Mouse (Mus musculus) intestine, embryonic 15.5 days (tissue): ENCODE measurements around the gene Ak4. TPM values are rescaled to one million over a fixed set of nuclear protein-coding genes. Genes with fewer than 3 reads are reported as not detected.

Source experiments
- ATAC-seq: fragments of 200-750 bp; cut with Nextera tagmentation; 2 replicates; pipeline ENCODE4 v1.8.0; 2017; ENCODE audit warnings: moderate TSS enrichment, moderate library complexity
- H3K27ac ChIP-seq: fragments of 300-500 bp; sonication (generic); 2 replicates; pipeline ENCODE4 v1.5.1; 2015; ENCODE audit warnings: mild to moderate bottlenecking, inconsistent platforms
- H3K27me3 ChIP-seq: fragments of 300-500 bp; sonication (generic); replicated peaks from 2 replicates; pipeline ENCODE4 v1.6.1; 2015; ENCODE audit warnings: inconsistent platforms
- H3K36me3 ChIP-seq: fragments of 300-500 bp; sonication (generic); 2 replicates; pipeline ENCODE4 v1.6.1; 2015; ENCODE audit warnings: inconsistent platforms
- H3K4me1 ChIP-seq: fragments of 300-500 bp; sonication (generic); replicated peaks from 2 replicates; pipeline ENCODE4 v1.6.1; 2015; ENCODE audit warnings: inconsistent platforms
- H3K4me2 ChIP-seq: fragments of 300-500 bp; sonication (generic); replicated peaks from 2 replicates; pipeline ENCODE4 v1.6.1; 2015; ENCODE audit warnings: mild to moderate bottlenecking, inconsistent platforms
- H3K4me3 ChIP-seq: fragments of 300-500 bp; sonication (generic); replicated peaks from 2 replicates; pipeline ENCODE4 v1.5.1; 2015; ENCODE audit warnings: inconsistent platforms
- H3K9ac ChIP-seq: fragments of 300-500 bp; sonication (generic); 2 replicates; pipeline ENCODE4 v1.6.1; 2015; ENCODE audit warnings: inconsistent platforms
- H3K9me3 ChIP-seq: fragments of 300-500 bp; sonication (generic); 2 replicates; pipeline ENCODE4 v1.6.1; 2016; ENCODE audit warnings: inconsistent platforms
- WGBS: fragments of 180-500 bp; shearing (Covaris S2); methylation state at CpG from one replicate; pipeline ENCODE4 v1.1.7; 2015; 5-methylcytosine and 5-hydroxymethylcytosine counted together
- polyA plus RNA-seq: library from polyadenylated mRNA; unstranded; fragments of >200 nt; fragmentation: Nextera tagmentation; extraction: Ambion mirVana; gene quantifications from 2 replicates; pipeline ENCODE4 v1.2.1, GENCODE M21; 2015

The Ak4 gene
- polyA plus RNA-seq, 1 experiment from 2014 or later, result 25.1 TPM

DNA sequence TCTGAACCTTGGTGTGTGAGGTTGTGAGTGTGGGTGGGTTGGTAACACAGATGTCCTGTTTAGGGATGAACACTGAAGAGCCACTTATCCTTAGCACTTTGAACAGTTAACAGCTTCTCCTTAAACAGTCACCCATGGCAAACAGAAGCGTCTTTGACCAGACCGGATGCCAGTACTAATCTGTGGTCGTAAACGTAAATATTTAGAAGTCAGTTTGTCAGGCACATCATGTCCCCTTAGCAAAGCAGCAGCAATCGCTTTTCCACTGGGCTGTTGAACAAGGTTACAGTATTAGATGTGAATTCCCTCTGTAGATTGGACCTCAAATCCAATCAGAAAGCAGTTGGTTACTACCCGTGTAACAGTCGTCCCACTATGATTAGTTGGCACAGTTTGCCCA is 30.3 kb downstream of the Ak4 start:
- ATAC-seq, result no peak
- H3K36me3 ChIP-seq, result no peaks in the 10 kb centered on the region
- H3K4me3 ChIP-seq, result no peak overlapping the region
- H3K27ac ChIP-seq, result no peak overlapping the region
- 51% methylated on average over 7 of the region's 7 CpGs for WGBS
- no peaks in the 10 kb centered on the region for H3K9me3 ChIP-seq
- no peaks in the 10 kb centered on the region for H3K27me3 ChIP-seq
- no peak overlapping the region for H3K4me2 ChIP-seq
- H3K4me1 ChIP-seq, result no peaks in the 10 kb centered on the region; the same call in 1 of the 2 replicates
- H3K9ac ChIP-seq, result no peak overlapping the region

DNA sequence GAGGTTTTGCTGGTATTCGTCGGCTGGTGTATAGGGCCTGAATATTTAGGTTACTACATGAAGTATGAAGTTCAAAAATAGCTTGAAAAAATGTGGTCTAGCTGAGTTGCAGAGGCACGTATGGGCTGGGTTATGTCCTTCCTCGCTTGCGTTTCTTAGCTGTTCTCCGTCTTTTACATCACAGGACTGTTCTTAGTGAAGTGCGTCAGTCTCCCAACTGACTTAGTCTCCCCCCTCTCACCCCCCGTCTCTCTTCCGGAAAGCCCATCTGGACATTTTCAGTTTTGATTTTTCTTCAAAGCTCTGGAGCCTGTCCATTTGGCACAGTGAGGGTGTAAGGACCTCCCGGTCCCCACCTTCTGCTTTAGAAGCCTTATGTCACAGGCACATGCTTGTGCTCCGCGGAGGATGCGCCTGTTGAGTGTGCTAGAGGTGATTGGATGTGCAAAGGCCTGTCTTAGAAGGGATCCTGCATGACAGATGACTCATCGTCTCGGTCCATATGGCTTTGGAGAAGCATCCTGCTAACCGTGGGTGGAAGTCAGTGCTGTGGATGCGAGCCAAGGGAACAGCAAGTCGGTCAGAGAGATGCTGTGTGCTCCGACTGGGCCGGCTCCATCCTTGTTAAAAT is 31.2 kb downstream of the Ak4 start:
- Histone ChIP-seq H3K9me3 (no peaks in the 10 kb centered on the region), H3K36me3 (no peaks in the 10 kb centered on the region), H3K4me2 (no peak overlapping the region), H3K9ac (no peak overlapping the region), H3K4me1 (no peaks in the 10 kb centered on the region; the same call in 1 of the 2 replicates), H3K27me3 (no peaks in the 10 kb centered on the region), H3K27ac (no peak overlapping the region), H3K4me3 (no peak overlapping the region)
- WGBS, result 62% methylated on average over 20 of the region's 20 CpGs
- no peak for ATAC-seq

DNA sequence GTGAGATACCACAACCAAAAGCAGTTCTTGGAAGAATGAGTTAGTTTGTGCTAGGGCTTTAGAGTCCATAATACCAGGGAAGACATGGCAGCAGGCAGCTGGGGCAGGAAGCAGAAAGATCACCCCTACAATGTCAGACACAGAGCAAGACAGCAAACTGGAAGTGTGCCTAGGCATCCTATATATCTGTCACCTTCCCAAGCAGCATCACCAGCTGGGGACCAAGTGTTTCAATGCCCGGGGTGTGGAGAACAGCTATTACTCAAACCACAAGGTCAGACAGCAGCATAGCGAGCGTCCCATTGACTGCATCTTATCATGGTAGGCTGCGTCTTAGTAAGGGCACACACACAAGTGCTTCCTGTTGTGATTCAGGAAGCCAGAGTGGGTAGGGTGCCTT is 32.0 kb downstream of the Ak4 start:
- no peaks in the 10 kb centered on the region for H3K36me3 ChIP-seq
- ATAC-seq, result no peak
- no peak overlapping the region for H3K4me2 ChIP-seq
- H3K4me1 ChIP-seq, result no peaks in the 10 kb centered on the region; the same call in 1 of the 2 replicates
- H3K27me3 ChIP-seq, result no peaks in the 10 kb centered on the region
- WGBS, result 90% methylated on average over 4 of the region's 4 CpGs
- H3K9ac ChIP-seq, result no peak overlapping the region
- H3K9me3 ChIP-seq, result no peaks in the 10 kb centered on the region
- no peak overlapping the region for H3K27ac ChIP-seq
- no peak overlapping the region for H3K4me3 ChIP-seq

GRCm38 (mm10) chr4:101452829-101453228 is 33.8 kb downstream of the Ak4 start:
- ATAC-seq, result no peak
- no peaks in the 10 kb centered on the region for H3K36me3 ChIP-seq
- H3K4me1 ChIP-seq, result no peaks in the 10 kb centered on the region; the same call in 1 of the 2 replicates
- no peaks in the 10 kb centered on the region for H3K27me3 ChIP-seq
- H3K27ac ChIP-seq, result no peak overlapping the region
- H3K9me3 ChIP-seq, result no peaks in the 10 kb centered on the region
- no peak overlapping the region for H3K4me2 ChIP-seq
- H3K9ac ChIP-seq, result no peak overlapping the region
- WGBS, result 86% methylated on average over 9 of the region's 9 CpGs
- no peak overlapping the region for H3K4me3 ChIP-seq

DNA sequence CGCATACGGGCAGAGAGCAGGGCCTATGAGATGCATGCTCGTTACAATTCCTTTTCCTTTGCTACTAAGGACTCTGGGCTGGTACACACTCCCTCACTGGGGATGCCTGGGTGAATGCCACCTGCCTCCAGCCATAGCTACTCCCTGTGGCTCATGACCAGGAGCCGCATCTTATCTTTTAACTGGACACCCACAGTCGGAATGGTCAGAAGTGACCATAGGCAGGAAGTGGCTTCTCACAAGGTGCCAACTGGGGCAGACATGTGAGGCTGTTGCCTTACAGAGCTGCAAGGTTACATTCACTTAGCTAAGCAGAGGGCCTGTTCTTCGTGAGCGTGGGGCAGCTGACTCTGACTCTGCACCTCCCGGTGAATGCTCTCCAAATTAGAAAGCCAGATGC is 38.1 kb downstream of the Ak4 start:
- no peak overlapping the region for H3K4me2 ChIP-seq
- no peaks in the 10 kb centered on the region for H3K27me3 ChIP-seq
- no peak overlapping the region for H3K4me3 ChIP-seq
- no peaks in the 10 kb centered on the region for H3K9me3 ChIP-seq
- H3K9ac ChIP-seq, result no peak overlapping the region
- H3K36me3 ChIP-seq, result no peaks in the 10 kb centered on the region
- H3K27ac ChIP-seq, result no peak overlapping the region
- 0 out of 2 replicates have a peak, but pooled peaks cover 3% of the 10 kb centered on the region for H3K4me1 ChIP-seq
- no peak for ATAC-seq
- 87% methylated on average over 8 of the region's 8 CpGs for WGBS

DNA sequence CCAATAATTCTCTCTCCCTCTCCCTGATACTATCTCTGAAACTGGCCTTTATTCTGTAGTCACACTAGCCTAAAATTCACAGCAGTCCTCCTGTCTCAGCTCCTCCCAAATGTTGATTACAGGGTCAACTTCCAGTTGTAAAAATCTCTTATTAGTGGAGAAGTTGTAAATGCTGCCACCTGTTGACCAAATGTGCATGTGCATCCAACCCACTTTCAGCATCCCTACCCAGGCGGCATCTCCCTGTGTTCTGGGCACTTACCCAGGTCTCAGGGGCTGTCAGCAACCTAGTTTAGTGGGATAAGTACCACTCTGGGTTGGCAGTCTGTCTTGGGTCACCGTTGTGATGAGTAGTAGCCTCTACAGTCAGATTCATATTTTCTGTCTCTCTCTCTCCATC is 39.3 kb downstream of the Ak4 start:
- H3K27ac ChIP-seq, result no peak overlapping the region
- H3K9me3 ChIP-seq, result no peaks in the 10 kb centered on the region
- no peaks in the 10 kb centered on the region for H3K36me3 ChIP-seq
- no peaks in the 10 kb centered on the region for H3K27me3 ChIP-seq
- H3K4me3 ChIP-seq, result no peak overlapping the region
- 0 out of 2 replicates have a peak, but pooled peaks cover 3% of the 10 kb centered on the region for H3K4me1 ChIP-seq
- peak; percentile 25; the same call in 1 of the 2 replicates for ATAC-seq
- no peak overlapping the region for H3K4me2 ChIP-seq
- WGBS, result 41% methylated on average over 2 of the region's 2 CpGs
- H3K9ac ChIP-seq, result no peak overlapping the region

- Histone ChIP-seq H3K36me3 (no peaks in the 10 kb centered on the region), H3K27ac (no peak overlapping the region), H3K4me1 (0 out of 2 replicates have a peak, but pooled peaks cover 3% of the 10 kb centered on the region), H3K4me3 (no peak overlapping the region), H3K27me3 (no peaks in the 10 kb centered on the region), H3K9ac (no peak overlapping the region), H3K9me3 (no peaks in the 10 kb centered on the region), H3K4me2 (no peak overlapping the region)
- ATAC-seq, result no peak
- WGBS, result 87% methylated on average over 4 of the region's 4 CpGs
Measured at GRCm38 (mm10) chr4:101459358-101459757, 40.3 kb downstream of the Ak4 start.

DNA sequence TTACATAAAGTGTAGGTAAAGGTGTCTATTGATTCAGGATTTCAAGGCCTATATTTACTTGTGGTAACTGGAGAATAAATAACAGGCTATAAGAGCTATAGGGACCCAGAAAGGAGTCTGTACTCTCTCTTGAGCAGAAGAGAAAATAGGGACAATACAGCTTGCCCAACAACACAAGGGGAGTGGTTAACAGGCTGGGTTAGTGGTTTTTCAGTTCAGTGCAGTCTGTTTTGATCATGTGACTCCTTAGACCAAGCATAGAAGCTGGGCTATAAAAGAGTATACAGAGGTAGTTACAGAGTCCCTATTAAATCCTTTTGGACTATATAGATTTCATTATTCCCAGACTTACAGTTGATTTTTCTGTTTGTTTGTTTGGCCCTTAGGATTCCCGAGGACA is 41.0 kb downstream of the Ak4 start:
- Histone ChIP-seq H3K27me3 (no peaks in the 10 kb centered on the region), H3K4me1 (0 out of 2 replicates have a peak, but pooled peaks cover 3% of the 10 kb centered on the region), H3K9me3 (no peaks in the 10 kb centered on the region), H3K36me3 (no peaks in the 10 kb centered on the region), H3K4me3 (no peak overlapping the region), H3K9ac (no peak overlapping the region), H3K4me2 (no peak overlapping the region), H3K27ac (no peak overlapping the region)
- ATAC-seq, result no peak
- 64% methylated on average over 1 of the region's 1 CpGs for WGBS

DNA sequence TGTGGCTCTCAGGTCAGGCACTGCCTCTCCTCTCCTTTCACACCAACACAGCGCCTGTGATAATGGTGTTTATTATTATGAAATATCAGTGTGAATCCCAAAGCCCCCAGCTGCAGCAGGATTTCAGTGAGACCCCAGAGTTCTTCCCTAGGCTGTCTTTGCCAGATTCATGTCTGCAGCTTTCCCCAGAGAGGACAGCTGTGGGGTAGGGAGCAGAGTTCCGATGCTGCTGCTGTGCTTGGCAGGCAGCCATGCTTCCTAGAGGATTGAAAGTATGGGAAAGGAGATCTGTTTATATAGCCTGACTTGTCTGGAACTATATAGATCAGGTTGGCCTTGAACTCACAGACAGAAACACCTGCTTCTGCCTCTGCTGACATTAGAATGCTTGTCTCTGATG is 43.0 kb downstream of the Ak4 start:
- no peak overlapping the region for H3K4me2 ChIP-seq
- no peaks in the 10 kb centered on the region for H3K36me3 ChIP-seq
- 0 out of 2 replicates have a peak, but pooled peaks cover 3% of the 10 kb centered on the region for H3K4me1 ChIP-seq
- WGBS, result 68% methylated on average over 2 of the region's 2 CpGs
- H3K4me3 ChIP-seq, result no peak overlapping the region
- no peaks in the 10 kb centered on the region for H3K9me3 ChIP-seq
- ATAC-seq, result no peak
- H3K9ac ChIP-seq, result no peak overlapping the region
- no peak overlapping the region for H3K27ac ChIP-seq
- H3K27me3 ChIP-seq, result no peaks in the 10 kb centered on the region

- Histone ChIP-seq H3K36me3 (no peaks in the 10 kb centered on the region), H3K27ac (no peak overlapping the region), H3K4me2 (no peak overlapping the region), H3K9me3 (no peaks in the 10 kb centered on the region), H3K4me1 (0 out of 2 replicates have a peak, but pooled peaks cover 3% of the 10 kb centered on the region), H3K27me3 (no peaks in the 10 kb centered on the region), H3K9ac (no peak overlapping the region), H3K4me3 (no peak overlapping the region)
- 84% methylated on average over 3 of the region's 3 CpGs for WGBS
- ATAC-seq, result no peak
Measured at GRCm38 (mm10) chr4:101466264-101466663, 47.2 kb downstream of the Ak4 start.

- WGBS, result 91% methylated on average over 5 of the region's 5 CpGs
- H3K4me2 ChIP-seq, result no peak overlapping the region
- no peaks in the 10 kb centered on the region for H3K9me3 ChIP-seq
- H3K27ac ChIP-seq, result no peak overlapping the region
- no peaks in the 10 kb centered on the region for H3K27me3 ChIP-seq
- no peak overlapping the region for H3K4me3 ChIP-seq
- no peaks in the 10 kb centered on the region for H3K4me1 ChIP-seq
- ATAC-seq, result no peak
- no peak overlapping the region for H3K9ac ChIP-seq
- no peaks in the 10 kb centered on the region for H3K36me3 ChIP-seq
Measured at GRCm38 (mm10) chr4:101469242-101469641, 50.2 kb downstream of the Ak4 start.

DNA sequence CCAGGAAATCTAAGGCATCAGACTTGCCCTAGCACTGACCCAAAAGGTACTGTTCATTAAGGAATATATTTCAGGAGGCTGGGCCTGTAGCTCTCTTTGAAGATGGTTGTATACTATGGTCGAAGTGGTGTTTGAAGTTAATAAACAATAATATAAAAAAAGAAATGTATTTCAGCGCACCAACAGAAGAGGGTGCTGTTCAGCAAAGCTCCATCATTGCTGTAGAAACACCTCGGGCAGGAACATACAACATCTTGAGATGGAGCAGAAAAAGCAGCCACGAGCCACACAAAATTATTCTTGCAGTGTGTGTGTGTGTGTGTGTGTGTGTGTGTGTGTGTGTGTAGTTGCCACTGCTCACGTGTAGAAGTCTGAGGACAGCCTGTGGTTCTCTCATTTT is 51.5 kb downstream of the Ak4 start:
- 60% methylated on average over 5 of the region's 5 CpGs for whole genome bisulfite sequencing

DNA sequence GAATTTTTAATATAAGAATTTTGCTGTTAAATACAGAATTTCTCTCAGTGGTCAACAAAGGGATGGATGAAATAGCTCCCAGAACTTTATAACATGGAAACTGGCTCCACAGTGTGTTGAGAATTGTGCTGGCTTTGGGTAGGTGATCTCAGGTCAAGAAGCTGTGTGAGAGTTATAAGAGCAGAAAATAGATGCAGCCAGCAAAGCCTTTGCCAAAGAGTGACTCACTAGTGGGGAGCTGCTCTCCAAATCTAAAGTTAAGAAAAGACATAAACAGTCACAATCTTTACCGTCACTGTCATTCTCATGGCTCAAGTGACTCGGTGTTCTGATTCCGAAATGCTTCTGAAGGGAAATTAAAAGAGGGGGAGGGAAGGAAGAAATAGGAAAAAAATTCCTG is 53.7 kb downstream of the Ak4 start:
- no peaks in the 10 kb centered on the region for H3K27me3 ChIP-seq
- WGBS, result 84% methylated on average over 3 of the region's 3 CpGs
- no peaks in the 10 kb centered on the region for H3K9me3 ChIP-seq
- no peak overlapping the region for H3K9ac ChIP-seq
- no peaks in the 10 kb centered on the region for H3K4me1 ChIP-seq
- no peak overlapping the region for H3K4me2 ChIP-seq
- H3K36me3 ChIP-seq, result no peaks in the 10 kb centered on the region
- no peak for ATAC-seq
- H3K4me3 ChIP-seq, result no peak overlapping the region
- no peak overlapping the region for H3K27ac ChIP-seq

More for the DNA sequence above, 51.5 kb downstream of the Ak4 start:
- no peak overlapping the region for H3K9ac ChIP-seq
- H3K4me3 ChIP-seq, result no peak overlapping the region
- no peak overlapping the region for H3K27ac ChIP-seq
- H3K27me3 ChIP-seq, result no peaks in the 10 kb centered on the region
- no peaks in the 10 kb centered on the region for H3K36me3 ChIP-seq
- no peaks in the 10 kb centered on the region for H3K9me3 ChIP-seq
- no peak overlapping the region for H3K4me2 ChIP-seq
- H3K4me1 ChIP-seq, result no peaks in the 10 kb centered on the region
- no peak for ATAC-seq
